ENCODE assay signal across 12 mouse cellular contexts in the genomic region with DNA sequence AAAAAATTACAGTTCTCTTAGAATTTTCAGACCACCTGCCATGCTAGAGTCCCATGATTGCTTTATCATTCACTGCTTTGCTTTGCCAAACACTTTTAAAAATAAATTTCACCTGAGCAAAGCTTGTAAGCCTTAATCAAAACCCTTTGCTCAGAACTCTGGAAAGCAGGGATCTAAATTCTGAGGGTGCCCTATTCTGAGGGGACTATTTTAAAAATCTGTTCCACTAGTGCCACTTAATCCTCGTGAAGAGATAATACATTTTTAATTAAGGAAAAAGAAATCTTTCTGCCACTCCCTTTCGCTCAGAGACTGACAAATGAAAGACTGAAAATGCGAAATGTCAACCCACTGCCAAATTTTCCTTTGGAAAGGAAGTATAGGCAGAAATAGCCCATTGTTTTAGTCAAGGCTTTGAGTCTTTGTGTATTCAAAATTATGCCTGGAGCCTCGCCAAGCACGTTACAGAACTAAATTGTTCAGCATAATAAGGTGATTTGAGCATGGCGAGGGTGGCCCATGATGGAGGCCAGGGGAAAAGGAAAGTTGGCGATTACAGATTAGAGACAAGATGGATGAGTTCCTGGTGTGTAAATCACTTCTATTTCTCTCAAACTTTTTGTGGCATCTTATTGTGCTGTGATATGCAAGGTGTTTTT.
DNase-seq lines count a peak whose midpoint lies in the region; ATAC-seq lines count a peak whose summit lies in the region.
"Had no signal": no experiment of that assay in that cellular context is flagged by ENCODE, and none has a peak within 500 bp of the region (broad histone marks: within the 10 kb centered on the region; RNA-seq: fewer than 3 reads in every experiment).

No protein-coding gene starts in this region.

- DNase-seq in gastrocnemius, postnatal 14 days: peak; percentile 6
- no peak for DNase-seq in gastrocnemius, adult 18-20 months (ENCODE audit: low spot score)
- DNase-seq in left cerebral cortex, adult 11 months (ENCODE audit: low spot score): peak; percentile 3
- DNase-seq in left cerebral cortex, adult 18-20 months (ENCODE audit: low spot score in 2 of 2): no peak
- DNase-seq in right cerebral cortex, postnatal 4 days: peak; percentile 53
- no peak for DNase-seq in right cerebral cortex, postnatal 14 days
- no peak for DNase-seq in adrenal gland, postnatal 4 days (ENCODE audit: low spot score in 2 of 2)
- DNase-seq: adrenal gland, adult 8-10 months; B cell, adult 2 months; cerebellum, adult 9-10 months; thymus, postnatal 36 days had no signal

- intact Hi-C loops in gastrocnemius, postnatal 14 days (cut with DNase I; ENCODE audit: low total_unique reads): no loop called here

- ATAC-seq in activated CD4-positive, CD25-positive, alpha-beta regulatory T cell, adult 4 months: no peak

Comparison
In these comparisons a context has a peak if more than half of its experiments do, and no peak if none do; other contexts are left out.
1. DNase-seq: peak in gastrocnemius, postnatal 14 days (single experiment), left cerebral cortex, adult 11 months (single experiment) and right cerebral cortex, postnatal 4 days (single experiment); none in gastrocnemius, adult 18-20 months (single experiment), left cerebral cortex, adult 18-20 months (0 of 2), right cerebral cortex, postnatal 14 days (single experiment) and adrenal gland, postnatal 4 days (0 of 2).